Mouse (Mus musculus): Measurements from ENCODE around the gene Tcp1. TPM values are rescaled to one million over a fixed set of nuclear protein-coding genes. Genes with fewer than 3 reads are reported as not detected.

Gene Tcp1
- polyA plus RNA-seq, 2 experiments, result 110 to 249 TPM

- H3K9ac ChIP-seq (replicated peaks), result no peak overlapping the region
- no peaks in the 10 kb centered on the region for H3K4me1 ChIP-seq (replicated peaks; ENCODE audit: control insufficient read depth in 2 of 2, insufficient read depth in 2 of 2, low read length in 1 of 2)
- H3K9me3 ChIP-seq (ENCODE audit: control insufficient read depth, low read length), result no peaks in the 10 kb centered on the region
- H3K36me3 ChIP-seq (replicated peaks; ENCODE audit: control insufficient read depth, insufficient read depth, low read depth), result no peaks in the 10 kb centered on the region; the same call in 1 of the 2 replicates
- ATAC-seq (ENCODE audit: insufficient read depth), result no peak
- no peak overlapping the region for H3K4me3 ChIP-seq (ENCODE audit: insufficient read depth in 1 of 2, low read depth in 2 of 2, low read length in 2 of 2)
- 75% methylated on average over 11 of the region's 12 CpGs for WGBS (ENCODE audit: insufficient replicate concordance)
- H3K4me2 ChIP-seq (ENCODE audit: low read depth), result no peak overlapping the region
- no peaks in the 10 kb centered on the region for H3K27me3 ChIP-seq (ENCODE audit: control insufficient read depth, insufficient read depth, low read length)
- DNase-seq (ENCODE audit: low read depth in 3 of 3, low spot score in 3 of 3), result no peak
- H3K27ac ChIP-seq, result no peak overlapping the region
- TF ChIP-seq CTCF (IDR thresholded peaks at IDR 0.05; ENCODE audit: low read depth), result no peak
- TF ChIP-seq EP300 (IDR thresholded peaks at IDR 0.05; ENCODE audit: low read depth), result no peak
Measured at GRCm38 (mm10) chr17:12903372-12904333, 11.8 kb upstream of the Tcp1 start.

GRCm38 (mm10) chr17:12904349-12904748 is 11.2 kb upstream of the Tcp1 start:
- ATAC-seq (ENCODE audit: insufficient read depth) (no peak), DNase-seq (ENCODE audit: low read depth in 3 of 3, low spot score in 3 of 3) (no peak)
- TF ChIP-seq CTCF (IDR thresholded peaks at IDR 0.05; ENCODE audit: low read depth), result no peak
- TF ChIP-seq EP300 (IDR thresholded peaks at IDR 0.05; ENCODE audit: low read depth), result no peak
- Histone ChIP-seq H3K4me2 (ENCODE audit: low read depth) (no peak overlapping the region), H3K4me3 (ENCODE audit: insufficient read depth in 1 of 2, low read depth in 2 of 2, low read length in 2 of 2) (no peak overlapping the region), H3K9ac (replicated peaks) (no peak overlapping the region), H3K27me3 (ENCODE audit: control insufficient read depth, insufficient read depth, low read length) (no peaks in the 10 kb centered on the region), H3K4me1 (replicated peaks; ENCODE audit: control insufficient read depth in 2 of 2, insufficient read depth in 2 of 2, low read length in 1 of 2) (no peaks in the 10 kb centered on the region), H3K27ac (no peak overlapping the region), H3K9me3 (ENCODE audit: control insufficient read depth, low read length) (no peaks in the 10 kb centered on the region), H3K36me3 (replicated peaks; ENCODE audit: control insufficient read depth, insufficient read depth, low read depth) (no peaks in the 10 kb centered on the region; the same call in 1 of the 2 replicates)
- WGBS (ENCODE audit: insufficient replicate concordance), result 76% methylated on average over 1 of the region's 1 CpGs

- H3K4me2 ChIP-seq (ENCODE audit: low read depth), result no peak overlapping the region
- no peaks in the 10 kb centered on the region for H3K4me1 ChIP-seq (replicated peaks; ENCODE audit: control insufficient read depth in 2 of 2, insufficient read depth in 2 of 2, low read length in 1 of 2)
- no peaks in the 10 kb centered on the region for H3K27me3 ChIP-seq (ENCODE audit: control insufficient read depth, insufficient read depth, low read length)
- H3K9ac ChIP-seq (replicated peaks), result no peak overlapping the region
- 86% methylated on average over 4 of the region's 4 CpGs for WGBS (ENCODE audit: insufficient replicate concordance)
- peaks cover 2% of the 10 kb centered on the region for H3K36me3 ChIP-seq (replicated peaks; ENCODE audit: control insufficient read depth, insufficient read depth, low read depth)
- TF ChIP-seq CTCF (IDR thresholded peaks at IDR 0.05; ENCODE audit: low read depth), result no peak
- TF ChIP-seq EP300 (IDR thresholded peaks at IDR 0.05; ENCODE audit: low read depth), result no peak
- no peak overlapping the region for H3K27ac ChIP-seq
- no peak for DNase-seq (ENCODE audit: low read depth in 3 of 3, low spot score in 3 of 3)
- ATAC-seq (ENCODE audit: insufficient read depth), result no peak
- H3K9me3 ChIP-seq (ENCODE audit: control insufficient read depth, low read length), result no peaks in the 10 kb centered on the region
- no peak overlapping the region for H3K4me3 ChIP-seq (ENCODE audit: insufficient read depth in 1 of 2, low read depth in 2 of 2, low read length in 2 of 2)
Measured at GRCm38 (mm10) chr17:12905810-12906209, 9.7 kb upstream of the Tcp1 start.

DNA sequence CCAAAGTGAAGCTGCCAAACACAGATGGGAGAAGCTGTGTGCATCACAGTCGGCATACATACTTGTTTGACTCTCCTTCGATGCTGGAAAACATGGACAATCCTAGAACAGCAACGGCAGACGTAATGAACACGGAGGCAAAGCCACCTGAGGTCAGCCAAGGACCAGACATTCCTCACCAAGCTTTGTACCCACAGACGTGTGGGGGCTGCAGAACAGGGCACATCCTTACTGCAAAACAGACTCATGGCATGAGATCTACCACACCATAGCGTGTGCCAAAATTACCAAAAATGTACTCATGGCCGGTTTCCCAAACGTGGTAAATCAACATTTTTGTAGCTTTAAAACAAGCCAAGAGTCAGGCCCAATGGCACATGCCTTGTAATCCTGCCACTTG is 9.1 kb upstream of the Tcp1 start:
- Histone ChIP-seq H3K4me3 (ENCODE audit: insufficient read depth in 1 of 2, low read depth in 2 of 2, low read length in 2 of 2) (no peak overlapping the region), H3K36me3 (replicated peaks; ENCODE audit: control insufficient read depth, insufficient read depth, low read depth) (peaks cover 8% of the 10 kb centered on the region), H3K9me3 (ENCODE audit: control insufficient read depth, low read length) (no peaks in the 10 kb centered on the region), H3K27me3 (ENCODE audit: control insufficient read depth, insufficient read depth, low read length) (no peaks in the 10 kb centered on the region), H3K27ac (no peak overlapping the region), H3K9ac (replicated peaks) (no peak overlapping the region), H3K4me1 (replicated peaks; ENCODE audit: control insufficient read depth in 2 of 2, insufficient read depth in 2 of 2, low read length in 1 of 2) (no peaks in the 10 kb centered on the region), H3K4me2 (ENCODE audit: low read depth) (no peak overlapping the region)
- TF ChIP-seq CTCF (IDR thresholded peaks at IDR 0.05; ENCODE audit: low read depth) (no peak), EP300 (IDR thresholded peaks at IDR 0.05; ENCODE audit: low read depth) (no peak)
- ATAC-seq (ENCODE audit: insufficient read depth) (no peak), DNase-seq (ENCODE audit: low read depth in 3 of 3, low spot score in 3 of 3) (no peak)
- 80% methylated on average over 9 of the region's 9 CpGs for WGBS (ENCODE audit: insufficient replicate concordance)
